Mouse (Mus musculus) urinary bladder, postnatal 36 days (tissue): ENCODE data around the gene Nr1i2.
"Not testable (repeated sequence)": the region's sequence is repeated elsewhere in the genome, so short reads cannot be mapped to it uniquely, and the experiment has no call there.

Experiments used
- DNase-seq, 2 experiments: peaks; one replicate each; pipeline ENCODE4 v3.0.0; 2022; ENCODE audit warnings: low spot score in 2 of 2, mixed read lengths in 1 of 2

The Nr1i2 gene

GRCm38 (mm10) chr16:38287762-38288161 is 6.9 kb downstream of the Nr1i2 start:
- no peak for DNase-seq

DNA sequence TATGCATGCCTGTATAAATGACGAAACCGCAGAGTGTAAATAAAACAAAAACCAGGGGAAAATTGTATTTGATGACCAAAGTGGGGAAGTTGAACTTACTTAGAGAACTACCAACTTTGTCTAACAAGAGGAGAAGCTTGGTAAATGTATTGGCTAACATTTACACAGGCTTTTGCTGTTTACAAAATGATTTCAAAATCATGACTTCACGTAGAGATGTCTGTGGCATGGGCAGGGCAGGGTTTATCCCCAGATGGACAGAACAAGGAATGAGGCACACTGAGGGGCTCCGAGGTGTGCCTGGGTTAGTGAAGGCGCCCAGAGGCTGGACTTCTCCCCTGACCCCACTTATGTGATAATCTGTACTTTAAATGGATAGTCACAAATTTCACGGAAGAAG is 7.3 kb downstream of the Nr1i2 start:
- no peak for DNase-seq

DNA sequence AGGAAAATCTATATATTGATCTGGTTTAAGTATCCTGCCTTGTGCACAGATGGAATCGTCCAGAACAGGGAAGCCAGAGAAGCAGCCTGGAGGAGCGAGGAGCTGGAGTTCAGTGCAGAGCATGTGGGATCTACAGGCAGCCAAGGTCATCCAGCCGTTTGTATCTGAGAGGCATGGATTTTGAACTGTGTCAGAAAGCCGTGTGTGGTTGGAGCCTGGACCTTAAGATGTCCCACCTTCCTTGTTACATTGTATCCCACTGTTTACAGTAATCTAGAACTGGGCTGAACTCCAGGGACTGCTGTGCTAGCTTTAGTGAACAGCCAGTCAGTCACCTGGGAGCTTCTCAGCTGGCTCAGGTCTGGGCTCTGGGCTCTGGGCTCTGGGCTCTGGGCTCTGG is 8.1 kb downstream of the Nr1i2 start:
- DNase-seq = no peak

DNA sequence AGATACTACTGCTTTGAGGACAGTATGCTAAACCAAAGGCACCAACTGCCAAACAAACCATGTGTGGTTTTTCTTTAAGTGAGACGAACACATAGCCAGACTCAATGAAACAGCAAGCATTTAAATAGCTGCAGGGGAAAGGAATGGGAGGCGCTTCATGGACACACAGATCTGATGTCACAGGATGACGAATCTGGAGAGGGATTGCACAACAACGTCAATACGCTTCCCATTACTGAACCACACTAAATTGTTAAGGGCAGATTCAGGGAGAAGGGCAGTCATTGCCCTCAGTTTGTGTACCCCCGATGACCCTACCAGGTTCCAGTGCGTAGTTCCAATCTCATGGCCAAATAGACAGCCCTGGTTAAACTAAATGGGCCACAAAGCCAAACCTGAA is 8.8 kb downstream of the Nr1i2 start:
- DNase-seq = no peak

- no peak for DNase-seq
Measured at GRCm38 (mm10) chr16:38283300-38283699, 11.3 kb downstream of the Nr1i2 start.

GRCm38 (mm10) chr16:38282559-38283160 is 12.0 kb downstream of the Nr1i2 start:
- no peak for DNase-seq

DNA sequence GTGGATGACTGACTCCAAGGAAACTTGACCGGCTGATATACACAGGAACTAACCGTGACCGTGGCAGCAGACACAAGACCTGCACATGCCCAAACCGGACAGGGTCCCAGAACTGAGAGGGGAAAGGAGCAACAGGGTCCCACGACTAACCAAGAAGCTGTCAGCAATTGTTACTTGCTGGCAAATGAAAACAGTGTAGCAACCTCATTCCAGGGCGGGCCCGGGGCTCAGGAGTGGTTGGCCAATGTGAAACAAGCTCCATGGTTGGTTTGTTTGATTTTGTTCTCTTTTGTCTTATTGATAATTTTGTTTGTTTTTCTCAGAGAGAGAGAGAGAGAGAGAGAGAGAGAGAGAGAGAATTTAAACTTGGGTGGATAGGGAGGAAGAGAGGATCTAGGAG is 13.7 kb downstream of the Nr1i2 start:
- no peak for DNase-seq

DNA sequence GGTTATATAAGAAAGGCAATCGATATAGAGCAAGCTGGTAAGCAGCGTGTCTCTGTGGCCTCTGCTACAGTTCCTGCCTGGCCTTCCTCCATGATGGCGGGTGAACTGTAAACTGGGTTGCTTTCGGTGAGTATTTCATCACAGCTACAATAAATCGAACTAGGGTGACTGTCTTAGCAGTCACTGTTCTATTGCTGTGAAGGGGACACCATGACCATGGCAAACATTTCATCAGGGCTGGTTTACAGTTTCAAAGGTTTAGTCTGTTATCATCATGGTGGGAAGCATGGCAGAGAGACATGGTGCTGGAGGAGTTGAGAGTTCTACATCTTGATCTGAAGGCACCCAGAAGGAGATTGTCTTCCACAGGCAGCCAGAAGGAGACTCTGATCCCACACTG is 14.8 kb downstream of the Nr1i2 start:
- DNase-seq = no peak

DNA sequence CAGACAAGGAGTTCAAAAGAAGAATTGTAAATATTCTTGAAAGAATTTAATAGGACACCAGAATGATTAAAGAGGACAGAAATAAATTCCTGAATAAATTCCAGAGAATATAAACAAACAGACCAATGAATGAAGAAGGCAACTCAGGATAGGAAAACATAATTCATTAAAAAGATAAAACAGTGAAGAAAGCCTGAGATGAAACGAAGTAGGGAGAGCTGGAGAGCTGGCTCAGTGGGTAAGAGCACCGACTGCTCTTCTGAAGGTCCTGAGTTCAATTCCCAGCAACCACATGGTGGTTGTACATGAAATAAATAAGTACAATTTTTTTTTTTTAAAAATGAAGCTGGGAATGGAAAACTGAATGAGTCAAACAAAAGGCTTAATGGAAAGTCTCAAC is 19.9 kb downstream of the Nr1i2 start:
- DNase-seq = no peak

DNA sequence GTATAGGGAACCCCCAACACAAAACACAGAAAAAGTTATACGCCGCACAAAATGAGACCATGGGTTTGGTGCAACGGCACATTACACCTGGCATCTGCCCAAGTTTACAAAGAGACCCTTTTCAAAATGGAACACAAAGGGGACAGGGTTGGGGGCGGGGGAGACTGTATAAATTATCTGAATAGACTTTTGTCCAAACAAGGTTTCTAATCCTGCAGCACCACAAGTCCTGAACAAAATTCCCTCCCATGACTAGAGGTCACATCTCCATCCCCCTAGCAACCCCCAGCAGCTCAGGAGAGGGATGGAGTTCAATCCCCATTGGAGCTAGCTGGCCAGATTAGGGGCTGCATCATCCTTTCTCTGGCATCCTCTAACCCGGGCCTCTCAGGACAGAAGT is 22.1 kb downstream of the Nr1i2 start:
- no peak for DNase-seq

GRCm38 (mm10) chr16:38271601-38272000 is 23.0 kb downstream of the Nr1i2 start:
- DNase-seq = no peak

DNA sequence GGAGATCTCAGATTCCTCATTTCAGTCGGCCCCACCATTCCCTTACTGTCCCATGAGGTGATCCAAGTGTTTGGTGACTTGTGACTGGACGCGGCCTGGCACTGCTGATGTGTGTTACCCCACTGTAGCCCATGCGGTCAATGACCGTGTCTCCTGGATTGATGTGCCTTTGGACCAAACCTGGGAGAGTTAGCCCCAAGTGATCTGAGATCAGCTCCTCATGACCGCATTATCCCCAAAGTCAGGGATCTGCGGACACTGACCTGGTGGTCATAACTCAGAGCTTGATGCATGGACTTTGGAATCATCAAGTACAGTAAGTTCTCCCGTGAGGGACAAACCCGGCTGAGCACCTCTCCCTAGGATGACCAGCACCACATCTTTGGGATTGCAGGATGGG is 38.7 kb downstream of the Nr1i2 start:
- no peak for DNase-seq

- no peak for DNase-seq
Measured at GRCm38 (mm10) chr16:38255107-38255506, 39.5 kb downstream of the Nr1i2 start.

DNA sequence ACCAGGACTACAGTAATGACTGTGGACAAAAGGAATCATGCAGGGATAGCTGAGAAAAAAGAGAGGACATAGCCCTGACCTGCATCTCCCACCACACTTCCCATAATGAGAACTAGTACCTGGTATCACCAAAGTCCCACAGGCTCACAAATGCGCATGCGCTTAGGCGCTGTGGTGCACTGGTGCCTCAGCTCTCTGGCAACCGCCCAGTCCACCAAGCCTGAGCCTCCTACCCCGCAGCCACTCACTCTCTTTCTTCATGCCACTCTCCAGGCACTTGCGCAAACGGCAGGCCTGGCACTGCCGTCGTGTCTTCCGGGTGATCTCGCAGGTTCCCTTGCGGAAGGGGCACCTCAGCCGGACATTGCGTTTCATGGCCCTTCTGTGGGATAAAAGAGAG is 40.6 kb downstream of the Nr1i2 start:
- DNase-seq = peak in 1 of 2 experiments; percentile 12

DNA sequence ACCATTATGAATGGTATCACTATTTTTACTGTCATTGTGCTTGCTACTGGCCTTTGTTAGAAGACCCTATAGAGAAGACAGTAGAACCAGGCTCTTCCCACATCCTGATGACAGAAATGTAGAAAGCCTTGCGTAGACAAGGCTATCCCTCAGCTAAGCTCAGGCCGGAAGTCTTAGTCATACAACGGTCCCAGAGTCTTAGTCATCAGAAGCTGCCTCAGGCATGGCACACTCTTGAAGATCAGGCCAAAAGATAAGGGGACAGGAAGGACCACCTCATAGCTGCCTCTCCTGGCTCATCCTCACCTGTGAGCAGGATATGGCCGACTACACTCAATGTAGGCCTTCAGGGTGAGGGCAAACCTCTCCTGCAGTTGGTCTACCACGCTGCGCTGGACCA is 44.2 kb downstream of the Nr1i2 start:
- no peak for DNase-seq

- no peak for DNase-seq
Measured at GRCm38 (mm10) chr16:38248331-38248961, 46.2 kb downstream of the Nr1i2 start.

- no peak for DNase-seq
Measured at GRCm38 (mm10) chr16:38245849-38246585, 48.6 kb downstream of the Nr1i2 start.

DNA sequence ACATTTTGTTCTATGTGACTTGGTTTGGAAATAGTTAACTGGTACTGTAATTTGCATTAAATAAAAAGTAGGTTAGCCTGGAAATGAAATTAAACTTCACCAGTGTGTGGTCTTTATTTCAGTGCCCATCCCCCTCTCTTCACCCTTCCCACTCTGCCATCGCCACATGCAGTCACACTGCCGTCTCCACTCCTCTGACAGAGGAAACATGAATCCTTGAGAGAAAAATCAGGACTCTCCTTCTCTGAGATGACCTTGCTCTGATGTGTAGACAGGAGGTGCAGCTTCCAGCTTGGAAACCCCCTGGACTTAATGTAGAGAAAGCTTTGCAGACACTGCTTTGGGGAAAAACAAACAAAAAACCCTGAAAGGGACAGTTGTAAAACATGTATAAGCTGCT is 49.2 kb downstream of the Nr1i2 start:
- no peak for DNase-seq

GRCm38 (mm10) chr16:38244111-38244510 is 50.5 kb downstream of the Nr1i2 start:
- DNase-seq = no peak

DNA sequence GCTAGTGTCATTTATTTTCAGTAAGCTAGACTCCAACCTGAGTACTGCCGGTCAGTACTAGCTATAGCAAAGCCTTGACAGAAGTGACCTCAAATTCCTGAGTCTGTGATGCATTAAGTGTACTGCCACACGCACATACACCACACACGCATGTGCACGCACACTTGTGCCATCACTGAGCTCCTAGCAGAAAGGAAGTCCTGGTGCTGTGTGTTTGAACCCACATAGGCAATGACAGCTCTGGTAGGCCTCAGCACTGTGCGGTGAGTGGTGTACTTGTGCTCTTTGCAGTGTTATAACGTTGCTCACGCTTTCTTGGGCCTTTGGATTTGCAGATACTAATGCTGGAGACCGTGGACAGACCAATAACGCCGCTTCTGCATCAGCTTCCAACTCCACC is 54.5 kb downstream of the Nr1i2 start:
- no peak for DNase-seq

DNA sequence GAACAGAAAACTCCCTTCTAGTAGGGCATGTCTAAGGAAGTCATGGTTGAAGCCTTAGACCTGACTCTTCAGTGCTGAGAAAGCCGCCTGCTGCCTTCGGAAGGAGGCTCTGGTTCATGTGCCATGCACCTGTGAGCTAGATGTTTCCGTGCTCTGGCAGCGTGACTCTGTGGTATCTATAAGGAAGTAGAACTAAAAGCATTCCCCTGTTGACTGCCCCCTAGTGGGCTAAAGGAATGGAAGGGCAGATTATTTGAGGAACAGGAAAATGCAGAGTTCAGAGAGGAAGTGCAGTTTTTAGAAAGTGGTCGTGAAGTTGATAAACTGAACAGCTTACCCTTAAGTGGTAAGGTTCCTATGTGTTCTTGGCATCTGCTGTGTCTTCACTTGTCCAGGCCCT is 54.9 kb downstream of the Nr1i2 start:
- peak in 1 of 2 experiments; percentile 25 for DNase-seq

- no peak for DNase-seq
Measured at GRCm38 (mm10) chr16:38236936-38237585, 57.6 kb downstream of the Nr1i2 start.

DNA sequence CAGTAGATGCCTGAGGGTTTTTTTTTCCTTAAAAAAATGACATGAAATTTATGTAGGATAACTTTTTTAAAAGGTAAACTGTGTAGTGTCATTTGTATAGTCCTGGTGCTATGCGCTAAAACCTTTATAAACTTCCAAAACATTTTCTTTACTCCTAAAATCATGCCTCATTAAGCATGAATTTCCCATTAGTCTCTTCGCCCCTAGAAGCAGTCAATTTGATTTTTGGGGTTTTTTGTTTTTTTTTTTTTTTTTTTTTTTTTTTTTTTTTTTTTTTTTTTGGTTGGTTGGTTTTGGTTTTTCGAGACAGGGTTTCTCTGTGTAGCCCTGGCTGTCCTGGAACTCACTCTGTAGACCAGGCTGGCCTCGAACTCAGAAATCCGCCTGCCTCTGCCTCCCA is 72.1 kb downstream of the Nr1i2 start:
- not testable (repeated sequence) for DNase-seq
